Mouse (Mus musculus) C3H10T1/2 (cell line): ENCODE data around the gene Tbrg1. TPM values are rescaled to one million over a fixed set of nuclear protein-coding genes. Genes with fewer than 3 reads are reported as not detected.

ENCODE experiments used
- polyA plus RNA-seq, 2 experiments: library from polyadenylated mRNA; unstranded; fragments of >200 nt; fragmentation: generic; extraction: Trizol; gene quantifications; one replicate each; pipeline ENCODE4 v1.2.1; 2012; ENCODE audit warnings: missing spikeins in 2 of 2

Gene Tbrg1
- polyA plus RNA-seq, result 100 to 1,000 TPM in 1 of 2 experiments, 10 to 100 TPM in 1; 80.8 to 129 TPM

GRCm38 (mm10) chr9:37656931-37657481 lies at the start of gene Tbrg1:
Gene Tbrg1, minus strand, starts transcription at chr9:37657312.

DNA sequence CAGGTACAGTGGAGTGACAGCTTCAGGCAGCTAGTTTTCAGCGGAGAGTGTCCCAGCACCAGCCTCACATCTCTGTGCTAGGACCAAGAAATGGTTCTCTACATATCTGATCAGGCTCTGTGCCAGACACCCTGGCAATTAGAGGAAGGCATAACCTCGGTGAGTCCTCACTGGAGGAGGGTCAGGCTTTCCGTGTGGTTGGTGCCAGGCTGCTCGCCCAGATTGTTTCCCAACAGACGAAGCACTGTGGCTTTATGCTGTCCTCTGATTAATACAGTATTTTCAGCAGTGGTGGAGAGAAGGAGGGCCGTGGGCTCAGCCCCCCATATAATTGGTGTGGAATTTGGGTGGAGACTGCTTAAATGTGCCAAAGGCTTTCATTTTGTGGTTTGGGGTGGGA lies 12.0 kb upstream of the Tbrg1 start, which contains the start of gene Panx3:
Gene Panx3 (minus strand): TSS at position 121 of the 400 bp plus-strand sequence.

DNA sequence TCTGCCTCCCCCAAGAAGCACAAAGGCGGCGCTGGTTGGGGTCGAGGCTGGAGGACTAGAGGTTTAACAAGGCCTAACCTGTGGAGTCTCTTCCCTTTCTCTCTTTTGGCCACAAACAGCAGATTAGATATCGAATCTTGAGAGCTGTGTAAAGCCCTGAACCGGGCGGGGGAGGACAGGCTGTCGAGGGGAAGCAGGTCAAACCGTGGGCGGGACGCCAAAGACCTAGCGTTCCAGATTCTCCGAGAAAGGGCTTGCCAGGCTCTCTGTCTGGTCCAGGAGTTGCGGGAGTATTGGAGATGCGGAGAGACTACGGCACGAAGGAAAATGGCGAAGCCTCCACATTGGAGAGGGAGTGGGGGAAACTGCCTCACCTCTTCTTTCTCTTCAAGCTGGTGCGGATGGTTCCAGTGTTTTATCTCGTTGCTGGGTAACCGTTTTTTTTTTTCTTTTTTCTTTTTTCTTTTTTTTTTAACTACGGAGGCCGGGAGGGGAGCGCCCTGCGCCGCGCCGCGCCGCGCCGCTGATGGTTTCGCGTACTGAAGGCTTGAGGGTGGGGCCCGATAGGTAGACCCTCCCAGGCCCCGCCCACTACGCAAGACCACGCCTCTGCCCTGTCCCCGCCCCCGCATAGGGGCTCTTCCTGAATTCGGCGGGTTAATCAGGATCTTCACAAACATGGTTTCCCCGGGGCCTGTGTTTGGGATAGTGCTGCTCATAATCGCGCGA lies 43.8 kb downstream of the Tbrg1 start, which contains the start of gene Spa17:
Gene Spa17 (minus strand): TSS at position 541 of the 729 bp plus-strand sequence.

Other genes starting within 250 kb of the Tbrg1 start
- gene Robo3, start 224.1 kb downstream of the Tbrg1 start, polyA plus RNA-seq, result under 1 TPM; 0.04 to 0.28 TPM
- 1 to 10 TPM in 1 of 2 experiments, under 1 TPM in 1; 0.94 to 7.4 TPM for gene Msantd2, start 168.0 kb downstream of the Tbrg1 start, polyA plus RNA-seq
- gene Esam, start 129.2 kb downstream of the Tbrg1 start, polyA plus RNA-seq, result under 1 TPM; 0.01 to 0.08 TPM
- gene Vsig2, start 118.1 kb downstream of the Tbrg1 start, polyA plus RNA-seq, result not detected
- gene Nrgn, start 104.4 kb downstream of the Tbrg1 start, polyA plus RNA-seq, result under 1 TPM; 0.14 to 0.67 TPM
- 10 to 100 TPM in 1 of 2 experiments, under 1 TPM in 1; 0.94 to 11.9 TPM for gene Siae, start 101.6 kb downstream of the Tbrg1 start, polyA plus RNA-seq
- gene Spa17, start 43.6 kb downstream of the Tbrg1 start, polyA plus RNA-seq, result 1 to 10 TPM; 2.4 to 9.2 TPM
- under 1 TPM in 1 of 2 experiments, not detected in 1; 0.02 TPM for gene Panx3, start 11.9 kb upstream of the Tbrg1 start, polyA plus RNA-seq
- not detected for gene Olfr160, start 58.9 kb upstream of the Tbrg1 start, polyA plus RNA-seq
- gene Olfr874, start 87.8 kb upstream of the Tbrg1 start, polyA plus RNA-seq, result not detected
- gene Olfr875, start 114.5 kb upstream of the Tbrg1 start, polyA plus RNA-seq, result not detected
- not detected for gene Olfr876, start 145.7 kb upstream of the Tbrg1 start, polyA plus RNA-seq
- gene Olfr877, start 197.0 kb upstream of the Tbrg1 start, polyA plus RNA-seq, result not detected
- not detected for gene Olfr145, start 239.4 kb upstream of the Tbrg1 start, polyA plus RNA-seq